ENCODE assay signal across 7 mouse cellular contexts in the genomic region with DNA sequence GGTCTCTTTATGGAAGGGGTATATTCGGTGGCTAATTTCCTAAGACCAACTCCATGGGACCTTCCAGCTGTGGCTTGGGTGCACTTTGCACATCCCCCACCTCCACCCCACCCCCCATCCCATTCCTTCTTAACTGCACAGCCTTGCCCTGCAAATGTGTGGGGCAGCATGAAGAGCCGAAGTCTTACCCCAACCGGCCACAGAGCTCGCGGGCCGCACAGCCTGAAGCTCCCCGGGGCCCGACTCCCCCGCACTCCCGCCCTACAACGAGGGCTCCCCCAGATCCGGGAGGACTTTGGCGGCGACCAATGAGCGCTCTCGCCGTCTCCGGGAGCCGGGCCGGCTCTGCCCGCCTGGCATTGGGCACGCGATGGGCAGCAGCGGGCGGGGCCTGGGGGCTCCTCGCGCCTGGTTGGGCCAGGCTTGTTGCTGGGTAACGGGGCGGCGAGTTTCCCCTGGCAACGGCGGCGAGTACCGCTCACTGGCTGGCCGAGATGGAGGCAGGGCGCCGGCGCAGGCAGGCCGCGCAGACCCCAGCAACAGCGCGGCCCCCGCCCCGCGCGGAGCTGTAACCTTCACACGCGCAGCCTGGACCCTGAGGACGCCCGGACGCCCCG. TPM values are rescaled to one million over a fixed set of nuclear protein-coding genes. Genes with fewer than 3 reads are reported as not detected.
A peak's percentile ranks its signal among the peaks of the same experiment; 100 is the strongest.
DNase-seq lines count a peak whose midpoint lies in the region; ATAC-seq and TF ChIP-seq lines count a peak whose summit lies in the region.

No protein-coding gene starts in this region.

- no peaks in the 10 kb centered on the region for H3K36me3 ChIP-seq in embryonic facial prominence, embryonic 14.5 days (ENCODE audit: control insufficient read depth, insufficient read depth, low read length)
- H3K36me3 ChIP-seq in limb, embryonic 15.5 days = no peaks in the 10 kb centered on the region
- H3K36me3 ChIP-seq in midbrain, postnatal 0 days (ENCODE audit: insufficient read depth, low read length) = no peaks in the 10 kb centered on the region

- peak overlapping the region; percentile 55 for H3K27ac ChIP-seq in embryonic facial prominence, embryonic 14.5 days (replicated peaks; ENCODE audit: low read depth, low read length)
- H3K27ac ChIP-seq in limb, embryonic 15.5 days = peak overlapping the region; percentile 61
- peak overlapping the region; percentile 67 for H3K27ac ChIP-seq in midbrain, postnatal 0 days (ENCODE audit: low read depth, low read length)

- peak overlapping the region; percentile 44 for H3K4me3 ChIP-seq in embryonic facial prominence, embryonic 14.5 days (ENCODE audit: low read depth, low read length)
- H3K4me3 ChIP-seq in limb, embryonic 15.5 days = peak overlapping the region; percentile 47
- H3K4me3 ChIP-seq in midbrain, postnatal 0 days (ENCODE audit: low read depth, low read length) = peak overlapping the region; percentile 42

- under 1% methylated on average over 31 of the region's 52 CpGs for WGBS in embryonic facial prominence, embryonic 14.5 days
- WGBS in limb, embryonic 15.5 days = 2% methylated on average over 52 of the region's 52 CpGs
- 0% methylated on average over 52 of the region's 52 CpGs for WGBS in midbrain, postnatal 0 days

- no peak; the same call in 1 of the 2 replicates for TF ChIP-seq CTCF in midbrain, postnatal 0 days (IDR thresholded peaks at IDR 0.05)

- no peaks in the 10 kb centered on the region for H3K9me3 ChIP-seq in embryonic facial prominence, embryonic 14.5 days (ENCODE audit: control insufficient read depth, low read length)
- no peaks in the 10 kb centered on the region for H3K9me3 ChIP-seq in limb, embryonic 15.5 days
- H3K9me3 ChIP-seq in midbrain, postnatal 0 days (ENCODE audit: low read length) = no peaks in the 10 kb centered on the region

- peak; percentile 75 to 79 for DNase-seq in adrenal gland, postnatal 4 days (ENCODE audit: low spot score in 2 of 2)
- DNase-seq in embryonic facial prominence, embryonic 14.5 days (ENCODE audit: low spot score) = peak; percentile 93
- DNase-seq in heart, adult 9 months (ENCODE audit: low spot score in 2 of 2) = peak; percentile 82 to 85
- peak; percentile 82 for DNase-seq in kidney, adult 9 months
- DNase-seq in midbrain, postnatal 0 days (ENCODE audit: low spot score) = peak; percentile 97
- DNase-seq in spleen, postnatal 10 days (ENCODE audit: low spot score in 2 of 2) = peak; percentile 53 to 78

- H3K4me2 ChIP-seq in embryonic facial prominence, embryonic 14.5 days (ENCODE audit: low read depth, low read length) = peak overlapping the region; percentile 83
- peak overlapping the region; percentile 87 for H3K4me2 ChIP-seq in limb, embryonic 15.5 days
- peak overlapping the region; percentile 78 for H3K4me2 ChIP-seq in midbrain, postnatal 0 days (ENCODE audit: low read depth, low read length, poor library complexity, severe bottlenecking)

- H3K9ac ChIP-seq in embryonic facial prominence, embryonic 14.5 days (ENCODE audit: low read depth, low read length) = peak overlapping the region; percentile 63
- peak overlapping the region; percentile 44 for H3K9ac ChIP-seq in limb, embryonic 15.5 days
- H3K9ac ChIP-seq in midbrain, postnatal 0 days (replicated peaks; ENCODE audit: low read length, poor library complexity, severe bottlenecking) = peak overlapping the region; percentile 15

- H3K27me3 ChIP-seq in embryonic facial prominence, embryonic 14.5 days (replicated peaks; ENCODE audit: control insufficient read depth, insufficient read depth, low read length) = no peaks in the 10 kb centered on the region
- H3K27me3 ChIP-seq in limb, embryonic 15.5 days = no peaks in the 10 kb centered on the region
- no peaks in the 10 kb centered on the region for H3K27me3 ChIP-seq in midbrain, postnatal 0 days (ENCODE audit: insufficient read depth, low read length)

- ATAC-seq in embryonic facial prominence, embryonic 14.5 days (ENCODE audit: low read depth) = peak; percentile 86
- ATAC-seq in limb, embryonic 15.5 days (ENCODE audit: insufficient number of reproducible peaks, low FRiP score, low TSS enrichment, low read depth) = peak; percentile 75
- peak; percentile 94 for ATAC-seq in midbrain, postnatal 0 days (ENCODE audit: low FRiP score)

- H3K4me1 ChIP-seq in embryonic facial prominence, embryonic 14.5 days (ENCODE audit: control insufficient read depth, insufficient read depth, low read length) = 0 out of 2 replicates have a peak, but pooled peaks cover 13% of the 10 kb centered on the region
- H3K4me1 ChIP-seq in limb, embryonic 15.5 days = peaks cover 39% of the 10 kb centered on the region
- H3K4me1 ChIP-seq in midbrain, postnatal 0 days (ENCODE audit: insufficient read depth, low read length) = peaks cover 4% of the 10 kb centered on the region; the same call in 1 of the 2 replicates

RNA-seq across cellular contexts. Expression of gene Bbc3, which starts 8.7 kb away (rescaled TPM):
- 1 to 10 TPM; 9.6 to 9.9 TPM for total RNA-seq in adrenal gland, postnatal 4 days (2021)
- polyA plus RNA-seq in embryonic facial prominence, embryonic 14.5 days (2014; fragmentation: Nextera tagmentation; extraction: Ambion mirVana) = 4.0 and 4.6 TPM in 2 replicates
- 6.4 and 7.0 TPM in 2 replicates for polyA plus RNA-seq in limb, embryonic 15.5 days (2015; fragmentation: Nextera tagmentation; extraction: Ambion mirVana)
- total RNA-seq in midbrain, postnatal 0 days (2014; rRNA removed) = 45.1 and 50.6 TPM in 2 replicates
- 38.9 and 39.0 TPM in 2 replicates for polyA plus RNA-seq in midbrain, postnatal 0 days (2015; fragmentation: Nextera tagmentation; extraction: Ambion mirVana)

RNA-seq across cellular contexts. Expression of gene Ccdc9, which starts 12.9 kb away (rescaled TPM):
- 100 to 1,000 TPM; 103 to 116 TPM for total RNA-seq in adrenal gland, postnatal 4 days (2021)
- polyA plus RNA-seq in embryonic facial prominence, embryonic 14.5 days (2014; fragmentation: Nextera tagmentation; extraction: Ambion mirVana) = 10.9 and 13.7 TPM in 2 replicates
- 26.6 and 27.0 TPM in 2 replicates for polyA plus RNA-seq in limb, embryonic 15.5 days (2015; fragmentation: Nextera tagmentation; extraction: Ambion mirVana)
- total RNA-seq in midbrain, postnatal 0 days (2014; rRNA removed) = 31.5 and 35.0 TPM in 2 replicates
- polyA plus RNA-seq in midbrain, postnatal 0 days (2015; fragmentation: Nextera tagmentation; extraction: Ambion mirVana) = 12.7 and 13.6 TPM in 2 replicates

RNA-seq across cellular contexts. Expression of gene Inafm1, which starts 26.1 kb away (rescaled TPM):
- 10 to 100 TPM; 35.6 to 41.5 TPM for total RNA-seq in adrenal gland, postnatal 4 days (2021)
- 21.1 and 23.4 TPM in 2 replicates for polyA plus RNA-seq in embryonic facial prominence, embryonic 14.5 days (2014; fragmentation: Nextera tagmentation; extraction: Ambion mirVana)
- 23.9 and 28.1 TPM in 2 replicates for polyA plus RNA-seq in limb, embryonic 15.5 days (2015; fragmentation: Nextera tagmentation; extraction: Ambion mirVana)
- total RNA-seq in midbrain, postnatal 0 days (2014; rRNA removed) = 58.2 and 60.5 TPM in 2 replicates
- polyA plus RNA-seq in midbrain, postnatal 0 days (2015; fragmentation: Nextera tagmentation; extraction: Ambion mirVana) = 84.2 and 84.5 TPM in 2 replicates

RNA-seq across cellular contexts. Expression of gene C5ar1, which starts 40.2 kb away (rescaled TPM):
- total RNA-seq in adrenal gland, postnatal 4 days (2021) = 1 to 10 TPM; 4.8 to 6.2 TPM
- polyA plus RNA-seq in embryonic facial prominence, embryonic 14.5 days (2014; fragmentation: Nextera tagmentation; extraction: Ambion mirVana) = 4.1 and 4.4 TPM in 2 replicates
- 5.3 and 5.4 TPM in 2 replicates for polyA plus RNA-seq in limb, embryonic 15.5 days (2015; fragmentation: Nextera tagmentation; extraction: Ambion mirVana)
- total RNA-seq in midbrain, postnatal 0 days (2014; rRNA removed) = 0.85 and 1.4 TPM in 2 replicates
- 1.4 TPM in 2 replicates for polyA plus RNA-seq in midbrain, postnatal 0 days (2015; fragmentation: Nextera tagmentation; extraction: Ambion mirVana)

RNA-seq across cellular contexts. Expression of gene C5ar2, which starts 55.6 kb away (rescaled TPM):
- under 1 TPM; 0.45 to 0.48 TPM for total RNA-seq in adrenal gland, postnatal 4 days (2021)
- 0.09 TPM in 1 of 2 replicates, not detected in the other for polyA plus RNA-seq in embryonic facial prominence, embryonic 14.5 days (2014; fragmentation: Nextera tagmentation; extraction: Ambion mirVana)
- polyA plus RNA-seq in limb, embryonic 15.5 days (2015; fragmentation: Nextera tagmentation; extraction: Ambion mirVana) = 0.17 and 0.26 TPM in 2 replicates
- 0.05 and 0.09 TPM in 2 replicates for total RNA-seq in midbrain, postnatal 0 days (2014; rRNA removed)
- 0.14 and 0.20 TPM in 2 replicates for polyA plus RNA-seq in midbrain, postnatal 0 days (2015; fragmentation: Nextera tagmentation; extraction: Ambion mirVana)

Comparison
In these comparisons a context has a peak if more than half of its experiments do, and no peak if none do; other contexts are left out.
1. Peak in every context shown above with its lines: DNase-seq, ATAC-seq, H3K4me3 ChIP-seq and H3K27ac ChIP-seq.